Mouse (Mus musculus) heart, embryonic 13.5 days (tissue): Measurements from ENCODE around the gene Gse1. TPM values are rescaled to one million over a fixed set of nuclear protein-coding genes. Genes with fewer than 3 reads are reported as not detected.

ENCODE experiments used
- ATAC-seq: fragments of 200-750 bp; cut with Nextera tagmentation; 2 replicates; pipeline ENCODE4 v1.8.0; 2017; ENCODE audit warnings: moderate TSS enrichment; ENCODE audit not compliant: insufficient number of reproducible peaks, low FRiP score, low TSS enrichment; ENCODE audit errors: extremely low read depth
- H3K27ac ChIP-seq: fragments of 300-500 bp; sonication (generic); replicated peaks from 2 replicates; pipeline ENCODE4 v1.5.1; 2015; ENCODE audit warnings: moderate library complexity, mild to moderate bottlenecking, inconsistent platforms
- H3K27me3 ChIP-seq: fragments of 300-500 bp; sonication (generic); replicated peaks from 2 replicates; pipeline ENCODE4 v1.6.1; 2015; ENCODE audit warnings: mild to moderate bottlenecking, inconsistent platforms
- H3K36me3 ChIP-seq: fragments of 300-500 bp; sonication (generic); 2 replicates; pipeline ENCODE4 v1.6.1; 2015; ENCODE audit warnings: mild to moderate bottlenecking, inconsistent platforms
- H3K4me1 ChIP-seq: fragments of 300-500 bp; sonication (generic); 2 replicates; pipeline ENCODE4 v1.6.1; 2015; ENCODE audit warnings: inconsistent platforms
- H3K4me2 ChIP-seq: fragments of 300-500 bp; sonication (generic); 2 replicates; pipeline ENCODE4 v1.6.1; 2015; ENCODE audit warnings: inconsistent platforms, mild to moderate bottlenecking, moderate library complexity
- H3K4me3 ChIP-seq: fragments of 300-500 bp; sonication (generic); 2 replicates; pipeline ENCODE4 v1.5.1; 2015; ENCODE audit warnings: moderate library complexity, mild to moderate bottlenecking, inconsistent platforms
- H3K9ac ChIP-seq: fragments of 300-500 bp; sonication (generic); 2 replicates; pipeline ENCODE4 v1.6.1; 2015; ENCODE audit warnings: inconsistent platforms, mild to moderate bottlenecking, moderate library complexity
- H3K9me3 ChIP-seq: fragments of 300-500 bp; sonication (generic); 2 replicates; pipeline ENCODE4 v1.6.1; 2016; ENCODE audit warnings: inconsistent platforms
- WGBS: fragments of 180-500 bp; shearing (Covaris S2); methylation state at CpG from one replicate; pipeline ENCODE4 v1.1.7; 2015; ENCODE audit warnings: mixed read lengths; 5-methylcytosine and 5-hydroxymethylcytosine counted together
- polyA plus RNA-seq: library from polyadenylated mRNA; unstranded; fragments of >200 nt; fragmentation: Nextera tagmentation; extraction: Ambion mirVana; gene quantifications from 2 replicates; pipeline ENCODE4 v1.2.1, GENCODE M21; 2015

The Gse1 gene
- polyA plus RNA-seq, 1 experiment from 2014 or later = 8.5 TPM

DNA sequence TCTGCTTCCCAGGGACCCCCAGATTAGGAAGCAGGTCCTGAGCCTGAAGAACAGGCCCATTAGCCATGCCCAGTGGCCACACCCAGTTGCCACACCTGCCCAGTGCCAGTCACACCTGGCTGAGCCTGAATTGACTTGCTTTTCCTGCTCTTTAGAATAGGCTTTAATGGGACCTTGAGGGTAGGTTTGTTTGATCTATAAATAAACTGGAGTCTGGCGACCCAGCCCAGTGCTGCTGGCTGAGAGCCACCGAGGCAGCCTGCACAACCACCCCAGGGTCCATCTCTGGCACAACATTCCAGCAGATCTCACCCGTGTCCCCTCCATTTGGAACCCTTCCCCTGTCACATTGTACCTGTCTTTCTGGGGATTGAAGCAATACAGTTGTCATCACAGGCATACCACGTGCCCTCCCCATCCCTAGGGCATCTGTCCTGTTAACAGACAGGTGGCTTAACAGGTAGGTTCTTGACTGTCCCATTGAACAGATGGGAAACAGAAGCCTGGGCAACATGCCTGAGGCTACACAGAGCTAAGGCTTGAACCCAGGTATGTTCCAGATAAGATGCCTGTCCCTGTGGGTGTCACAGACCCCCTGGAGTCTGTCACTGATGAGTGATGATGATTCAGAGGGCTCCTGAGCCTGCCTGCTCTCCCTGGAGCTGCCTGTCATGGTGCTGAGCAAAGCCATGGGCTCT is 214.2 kb downstream of the Gse1 start:
- Histone ChIP-seq H3K4me1 (peaks cover 41% of the 10 kb centered on the region), H3K9me3 (no peaks in the 10 kb centered on the region), H3K36me3 (no peaks in the 10 kb centered on the region), H3K4me3 (no peak overlapping the region), H3K27me3 (peaks cover 18% of the 10 kb centered on the region), H3K9ac (peak overlapping the region; percentile 48), H3K4me2 (no peak overlapping the region), H3K27ac (peak overlapping the region; percentile 26; the same call in 1 of the 2 replicates)
- no peak for ATAC-seq
- 26% methylated on average over 4 of the region's 4 CpGs for WGBS

DNA sequence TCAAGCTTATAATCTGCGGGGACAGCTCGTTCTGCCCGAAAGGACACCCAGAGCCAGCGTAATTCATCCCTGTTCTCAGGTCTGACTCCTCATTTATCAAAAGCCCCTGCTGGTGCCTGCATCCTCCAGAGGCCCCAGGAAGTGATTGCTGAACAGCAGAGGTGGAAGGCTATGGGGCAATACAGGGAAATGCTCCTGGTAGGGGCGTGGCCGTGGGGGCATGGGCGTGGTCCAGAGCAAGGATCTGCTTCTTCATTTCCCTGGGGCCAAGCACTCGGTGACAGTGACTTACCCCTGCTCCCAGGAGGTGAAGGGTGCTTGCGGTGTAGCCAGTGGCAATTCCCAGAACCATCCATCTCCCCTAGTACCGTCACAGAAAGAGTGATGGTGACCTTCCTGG is 217.0 kb downstream of the Gse1 start:
- no peak overlapping the region for H3K9ac ChIP-seq
- H3K27ac ChIP-seq = no peak overlapping the region
- no peaks in the 10 kb centered on the region for H3K36me3 ChIP-seq
- no peak for ATAC-seq
- no peak overlapping the region for H3K4me3 ChIP-seq
- H3K4me2 ChIP-seq = no peak overlapping the region
- WGBS = 57% methylated on average over 10 of the region's 10 CpGs
- H3K9me3 ChIP-seq = no peaks in the 10 kb centered on the region
- H3K4me1 ChIP-seq = peaks cover 40% of the 10 kb centered on the region
- no peaks in the 10 kb centered on the region; the same call in 1 of the 2 replicates for H3K27me3 ChIP-seq

DNA sequence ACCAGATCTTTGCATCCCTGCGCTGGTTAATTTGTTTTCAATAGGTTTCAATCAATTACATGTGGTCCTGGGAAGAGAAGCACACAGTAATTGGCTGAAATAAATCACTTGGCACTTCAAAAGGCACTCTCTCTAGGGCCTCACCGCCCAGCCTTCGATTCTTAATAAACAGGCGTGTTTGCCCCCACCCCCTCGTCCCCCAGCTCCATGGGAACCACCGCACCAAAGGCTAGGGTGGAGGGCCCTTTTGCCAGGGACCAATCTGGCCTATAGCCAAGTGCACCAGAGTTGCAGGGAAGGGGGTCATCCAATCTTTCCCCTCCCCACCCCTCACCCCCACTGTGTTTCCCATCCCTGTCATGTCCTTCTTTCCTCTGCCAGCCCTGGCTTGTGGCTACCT is 219.9 kb downstream of the Gse1 start:
- Histone ChIP-seq H3K27ac (no peak overlapping the region), H3K4me3 (no peak overlapping the region), H3K4me2 (no peak overlapping the region), H3K4me1 (peaks cover 15% of the 10 kb centered on the region), H3K9me3 (no peaks in the 10 kb centered on the region), H3K9ac (no peak overlapping the region), H3K36me3 (no peaks in the 10 kb centered on the region), H3K27me3 (no peaks in the 10 kb centered on the region; the same call in 1 of the 2 replicates)
- 82% methylated on average over 6 of the region's 6 CpGs for WGBS
- ATAC-seq = no peak

- Histone ChIP-seq H3K9ac (no peak overlapping the region), H3K4me3 (no peak overlapping the region), H3K36me3 (no peaks in the 10 kb centered on the region), H3K27ac (no peak overlapping the region), H3K4me1 (peaks cover 22% of the 10 kb centered on the region), H3K27me3 (no peaks in the 10 kb centered on the region; the same call in 1 of the 2 replicates), H3K4me2 (no peak overlapping the region), H3K9me3 (no peaks in the 10 kb centered on the region)
- WGBS = 83% methylated on average over 4 of the region's 4 CpGs
- ATAC-seq = no peak
Observed at GRCm38 (mm10) chr8:120449139-120449538, 220.9 kb downstream of the Gse1 start.

- no peaks in the 10 kb centered on the region for H3K36me3 ChIP-seq
- H3K27ac ChIP-seq = no peak overlapping the region
- no peak for ATAC-seq
- 42% methylated on average over 17 of the region's 17 CpGs for WGBS
- H3K4me2 ChIP-seq = peak overlapping the region; percentile 39
- H3K27me3 ChIP-seq = no peaks in the 10 kb centered on the region; the same call in 1 of the 2 replicates
- no peaks in the 10 kb centered on the region for H3K9me3 ChIP-seq
- peaks cover 27% of the 10 kb centered on the region for H3K4me1 ChIP-seq
- peak overlapping the region; percentile 64 for H3K9ac ChIP-seq
- no peak overlapping the region for H3K4me3 ChIP-seq
Observed at GRCm38 (mm10) chr8:120449608-120450031, 221.4 kb downstream of the Gse1 start.

GRCm38 (mm10) chr8:120452111-120452510 is 223.9 kb downstream of the Gse1 start:
- Histone ChIP-seq H3K36me3 (no peaks in the 10 kb centered on the region), H3K4me3 (no peak overlapping the region), H3K9me3 (no peaks in the 10 kb centered on the region), H3K9ac (no peak overlapping the region), H3K27ac (no peak overlapping the region), H3K27me3 (no peaks in the 10 kb centered on the region; the same call in 1 of the 2 replicates), H3K4me1 (peaks cover 50% of the 10 kb centered on the region), H3K4me2 (no peak overlapping the region)
- WGBS = 77% methylated on average over 2 of the region's 2 CpGs
- no peak for ATAC-seq

DNA sequence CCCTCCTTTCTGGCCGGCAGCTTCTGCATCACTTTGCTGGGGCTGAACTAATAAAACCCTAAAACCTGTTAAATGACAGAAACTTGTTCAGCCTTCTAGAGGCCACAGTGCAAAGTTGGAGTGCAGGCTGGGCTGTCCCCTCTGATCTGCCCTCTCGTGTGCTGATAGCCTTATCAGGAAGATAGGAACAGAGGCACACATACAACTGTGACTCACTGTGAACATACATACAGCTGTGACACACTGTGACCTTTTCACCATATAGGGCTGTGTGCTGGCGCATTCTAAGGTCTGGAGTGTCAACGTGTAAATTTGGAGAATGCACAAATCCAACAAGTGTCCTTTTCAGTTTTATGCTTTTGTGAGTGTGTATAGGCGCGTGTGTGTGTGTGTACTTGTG is 226.1 kb downstream of the Gse1 start:
- 49% methylated on average over 6 of the region's 6 CpGs for WGBS
- ATAC-seq = no peak
- H3K9me3 ChIP-seq = no peaks in the 10 kb centered on the region

DNA sequence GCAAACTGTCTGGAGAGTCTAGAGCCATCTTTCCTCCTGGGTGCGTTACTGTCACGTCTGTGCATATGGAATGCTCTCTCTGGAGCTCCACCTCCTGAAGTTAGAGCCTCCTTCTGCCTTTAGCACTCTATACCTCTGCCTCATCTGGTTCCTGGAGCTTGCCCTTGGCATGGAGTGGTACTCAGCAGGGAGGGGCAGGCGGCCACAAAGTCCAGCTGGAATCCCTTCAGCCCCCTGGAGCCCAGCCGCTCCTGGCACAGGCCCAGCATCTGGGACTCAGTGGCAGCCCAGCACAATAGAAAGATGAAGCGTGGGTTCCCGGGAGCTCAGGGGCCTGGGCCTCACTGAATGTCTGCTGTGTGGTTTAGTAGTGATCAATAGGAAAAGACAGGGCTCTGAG is 232.1 kb downstream of the Gse1 start:
- Histone ChIP-seq H3K9me3 (no peaks in the 10 kb centered on the region), H3K27ac (peak overlapping the region; percentile 43), H3K4me3 (no peak overlapping the region), H3K9ac (peak overlapping the region; percentile 64), H3K36me3 (no peaks in the 10 kb centered on the region), H3K4me1 (peaks cover 74% of the 10 kb centered on the region), H3K27me3 (peaks cover 4% of the 10 kb centered on the region; the same call in 1 of the 2 replicates), H3K4me2 (no peak overlapping the region)
- no peak for ATAC-seq
- WGBS = 48% methylated on average over 6 of the region's 6 CpGs

More for the DNA sequence above, 226.1 kb downstream of the Gse1 start:
- H3K27ac ChIP-seq = no peak overlapping the region
- peaks cover 54% of the 10 kb centered on the region for H3K4me1 ChIP-seq
- no peaks in the 10 kb centered on the region for H3K36me3 ChIP-seq
- peaks cover 4% of the 10 kb centered on the region; the same call in 1 of the 2 replicates for H3K27me3 ChIP-seq
- no peak overlapping the region for H3K4me2 ChIP-seq
- no peak overlapping the region for H3K4me3 ChIP-seq
- peak overlapping the region; percentile 33; the same call in 1 of the 2 replicates for H3K9ac ChIP-seq

GRCm38 (mm10) chr8:120462119-120462551 is 233.9 kb downstream of the Gse1 start:
- H3K9me3 ChIP-seq = no peaks in the 10 kb centered on the region
- peaks cover 12% of the 10 kb centered on the region for H3K27me3 ChIP-seq
- ATAC-seq = no peak
- peak overlapping the region; percentile 13 for H3K4me3 ChIP-seq
- H3K9ac ChIP-seq = peak overlapping the region; percentile 64
- H3K36me3 ChIP-seq = no peaks in the 10 kb centered on the region
- peaks cover 73% of the 10 kb centered on the region for H3K4me1 ChIP-seq
- H3K4me2 ChIP-seq = peak overlapping the region; percentile 49
- 4% methylated on average over 15 of the region's 15 CpGs for WGBS
- H3K27ac ChIP-seq = peak overlapping the region; percentile 88

- Histone ChIP-seq H3K27ac (peak overlapping the region; percentile 88), H3K4me2 (peak overlapping the region; percentile 49; the same call in 1 of the 2 replicates), H3K9me3 (no peaks in the 10 kb centered on the region), H3K4me1 (peaks cover 73% of the 10 kb centered on the region), H3K36me3 (no peaks in the 10 kb centered on the region), H3K4me3 (no peak overlapping the region), H3K9ac (peak overlapping the region; percentile 64; the same call in 1 of the 2 replicates), H3K27me3 (peaks cover 17% of the 10 kb centered on the region)
- no peak for ATAC-seq
- 55% methylated on average over 6 of the region's 6 CpGs for WGBS
Observed at GRCm38 (mm10) chr8:120462611-120463010, 234.4 kb downstream of the Gse1 start.

- Histone ChIP-seq H3K9ac (peak overlapping the region; percentile 59; the same call in 1 of the 2 replicates), H3K4me1 (peaks cover 67% of the 10 kb centered on the region), H3K27ac (peak overlapping the region; percentile 76), H3K36me3 (no peaks in the 10 kb centered on the region), H3K4me2 (no peak overlapping the region), H3K9me3 (no peaks in the 10 kb centered on the region), H3K27me3 (peaks cover 22% of the 10 kb centered on the region), H3K4me3 (no peak overlapping the region)
- 69% methylated on average over 9 of the region's 9 CpGs for WGBS
- ATAC-seq = no peak
Observed at GRCm38 (mm10) chr8:120463918-120464584, 235.8 kb downstream of the Gse1 start.
